Mouse (Mus musculus) ES-E14 (cell line): ENCODE data around the gene Spindoc. TPM values are rescaled to one million over a fixed set of nuclear protein-coding genes. Genes with fewer than 3 reads are reported as not detected.
A peak's percentile ranks its signal among the peaks of the same experiment; 100 is the strongest.

ENCODE experiments used
- DNase-seq: peaks from one replicate; pipeline ENCODE4 v3.0.0-alpha.2; 2013; ENCODE audit warnings: low read depth, low spot score
- H3K27ac ChIP-seq: 2 replicates; pipeline ENCODE4 v1.5.1; 2012; ENCODE audit warnings: low read depth, mild to moderate bottlenecking, low read length, moderate library complexity, mixed read lengths; ENCODE audit not compliant: poor library complexity, insufficient read depth, severe bottlenecking
- H3K36me3 ChIP-seq: 2 replicates; pipeline ENCODE4 v1.6.1; 2012; ENCODE audit warnings: mild to moderate bottlenecking, low read length, moderate library complexity, mixed read lengths; ENCODE audit not compliant: control insufficient read depth, poor library complexity, insufficient read depth, severe bottlenecking
- H3K4me1 ChIP-seq, 2 experiments: fragments of 150-350 bp in 1 of 2; sonication (generic) in 1 of 2; 2 replicates each; pipeline ENCODE4 v1.6.1; 2012; ENCODE audit warnings: low read length in 2 of 2, mild to moderate bottlenecking in 1 of 2, mixed read lengths in 1 of 2; ENCODE audit not compliant: control insufficient read depth in 2 of 2, insufficient read depth in 2 of 2, poor library complexity in 1 of 2
- H3K4me3 ChIP-seq, 2 experiments: fragments of 150-350 bp in 1 of 2; sonication (generic) in 1 of 2; 2 replicates each; pipeline ENCODE4 v1.5.1; 2012; ENCODE audit warnings: low read length in 2 of 2, low read depth in 1 of 2, mild to moderate bottlenecking in 1 of 2, mixed read lengths in 1 of 2; ENCODE audit not compliant: insufficient read depth in 1 of 2, poor library complexity in 1 of 2, severe bottlenecking in 1 of 2
- H3K9ac ChIP-seq: 2 replicates; pipeline ENCODE4 v1.6.1; 2012; ENCODE audit warnings: low read depth, mild to moderate bottlenecking, low read length, mixed read lengths; ENCODE audit not compliant: poor library complexity, insufficient read depth, severe bottlenecking
- H3K9me3 ChIP-seq: fragments of 150-350 bp; sonication (generic); 2 replicates; pipeline ENCODE4 v1.6.1; 2012; ENCODE audit warnings: low read depth, mild to moderate bottlenecking, low read length; ENCODE audit not compliant: control insufficient read depth, insufficient read depth
- CHD2 ChIP-seq: IDR thresholded peaks from 2 replicates; pipeline ENCODE4 v1.6.1; 2014; ENCODE audit warnings: mild to moderate bottlenecking, low read depth, low read length, inconsistent platforms
- HCFC1 ChIP-seq: IDR thresholded peaks from 2 replicates; pipeline ENCODE4 v1.6.1; 2012; ENCODE audit warnings: low read length, inconsistent platforms, borderline replicate concordance; ENCODE audit not compliant: insufficient read depth
- MAFK ChIP-seq: IDR thresholded peaks from 2 replicates; pipeline ENCODE4 v1.6.1; 2014; ENCODE audit warnings: mild to moderate bottlenecking, low read depth, low read length, inconsistent platforms; ENCODE audit not compliant: insufficient read depth
- ZC3H11A ChIP-seq: IDR thresholded peaks from 2 replicates; pipeline ENCODE4 v1.6.1; 2012; ENCODE audit warnings: low read depth, mild to moderate bottlenecking, inconsistent platforms, low read length, borderline replicate concordance
- ZNF384 ChIP-seq: IDR thresholded peaks from 2 replicates; pipeline ENCODE4 v1.6.1; 2012; ENCODE audit warnings: low read depth, low read length, inconsistent platforms
- in situ Hi-C, 2 experiments: fragments of 600-800 bp; cut with MboI; formaldehyde crosslinking; loops; one replicate each; pipeline ENCODE4 v1.15.1; 2025; ENCODE audit warnings: low sequenced_read_pairs in 2 of 2, inconsistent platforms in 1 of 2; ENCODE audit not compliant: unreplicated experiment in 2 of 2
- total RNA-seq: library from RNA; depleted of rRNA; stranded (reverse); fragments of 300-350 nt; gene quantifications from 2 replicates; pipeline ENCODE4 v1.2.3, GENCODE M21; 2012

Gene Spindoc
- total RNA-seq, 1 experiment, result 36.8 TPM

- TF ChIP-seq HCFC1 (0 out of 2 replicates have a peak, but pooled peaks have one; percentile 40), ZC3H11A (no peak)
- Histone ChIP-seq H3K9ac (peak within 1 kb of the TSS; percentile 86), H3K4me1 (peaks cover 0 to 14% of the 10 kb centered on the region in 2 experiments; a peak in 2 of 4 replicates), H3K9me3 (no peaks in the 10 kb centered on the region), H3K4me3 (peak within 1 kb of the TSS; percentile 82 to 97), H3K36me3 (peaks cover 9% of the 10 kb centered on the region), H3K27ac (no peak within 1 kb of the TSS; the same call in 1 of the 2 replicates)
- in situ Hi-C loops, result no loop called here
- no peak for DNase-seq
Observed at GRCm38 (mm10) chr19:7416834-7417735, 34.3 kb upstream of the Spindoc start, which contains the start of gene 2700081O15Rik. Gene 2700081O15Rik, plus strand, starts transcription at chr19:7417625.

- peaks cover 0 to 16% of the 10 kb centered on the region in 2 experiments; a peak in 2 of 4 replicates for H3K4me1 ChIP-seq
- peaks cover 6% of the 10 kb centered on the region for H3K36me3 ChIP-seq
- H3K27ac ChIP-seq, result no peak overlapping the region
- H3K9me3 ChIP-seq, result no peaks in the 10 kb centered on the region
- TF ChIP-seq MAFK (no peak), CHD2 (no peak), ZC3H11A (no peak), HCFC1 (no peak), ZNF384 (no peak)
- DNase-seq, result no peak
- peak overlapping the region; percentile 82 to 96 for H3K4me3 ChIP-seq
- H3K9ac ChIP-seq, result peak overlapping the region; percentile 86
- in situ Hi-C loops, result no loop called here
Observed at GRCm38 (mm10) chr19:7415916-7416833, 33.4 kb upstream of the Spindoc start.

- in situ Hi-C loops, result no loop called here
- Histone ChIP-seq H3K4me3 (no peak overlapping the region), H3K9me3 (no peaks in the 10 kb centered on the region), H3K9ac (no peak overlapping the region), H3K36me3 (no peaks in the 10 kb centered on the region), H3K27ac (no peak overlapping the region), H3K4me1 (peaks cover 0 to 6% of the 10 kb centered on the region in 2 experiments; a peak in 1 of 4 replicates)
- DNase-seq, result no peak
- TF ChIP-seq ZNF384 (no peak), MAFK (no peak), CHD2 (no peak), ZC3H11A (no peak), HCFC1 (no peak)
Observed at GRCm38 (mm10) chr19:7412361-7412760, 29.6 kb upstream of the Spindoc start.

GRCm38 (mm10) chr19:7404623-7405229 lies 21.9 kb upstream of the Spindoc start:
- in situ Hi-C loops, result no loop called here
- no peaks in the 10 kb centered on the region for H3K9me3 ChIP-seq
- H3K4me1 ChIP-seq, result peaks cover 5 to 7% of the 10 kb centered on the region in 2 experiments; a peak in 2 of 4 replicates
- H3K9ac ChIP-seq, result no peak overlapping the region
- no peaks in the 10 kb centered on the region for H3K36me3 ChIP-seq
- TF ChIP-seq MAFK (no peak), CHD2 (no peak), HCFC1 (no peak), ZNF384 (no peak), ZC3H11A (no peak)
- H3K27ac ChIP-seq, result no peak overlapping the region
- no peak overlapping the region for H3K4me3 ChIP-seq
- DNase-seq, result no peak
